Mouse (Mus musculus): ENCODE results near the gene BC029722. TPM values are rescaled to one million over a fixed set of nuclear protein-coding genes. Genes with fewer than 3 reads are reported as not detected.

The BC029722 gene
- polyA plus RNA-seq (2015; fragmentation: Nextera tagmentation; extraction: Ambion mirVana): 58.7 and 116 TPM in 2 replicates

DNA sequence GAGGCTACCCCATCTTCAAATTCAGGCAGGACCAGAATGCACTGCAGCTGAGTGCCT lies at the start of gene BC029722:
BC029722 (minus strand) TSS at position 35 of the 57 bp plus-strand sequence.

DNA sequence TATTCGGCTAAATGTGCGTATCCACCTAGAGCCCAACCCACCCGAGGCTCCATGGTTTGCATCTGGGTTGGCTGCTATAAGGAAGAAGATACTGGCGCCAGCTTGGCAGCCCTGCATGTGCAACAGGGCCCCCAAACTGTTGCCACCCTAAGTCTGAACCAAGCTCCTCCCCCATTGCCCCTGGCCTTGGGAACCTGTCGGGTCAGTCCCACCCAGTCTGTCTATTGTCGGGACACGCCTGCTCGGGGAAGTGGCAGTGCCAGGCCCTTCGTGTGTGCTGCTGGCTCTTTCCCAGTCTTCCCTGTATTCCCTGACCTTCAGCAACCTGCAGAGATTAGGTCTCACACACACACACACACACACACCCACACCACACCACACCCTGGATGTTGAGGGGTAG lies 15.5 kb upstream of the BC029722 start, which contains the start of gene Fam83c:
Fam83c (minus strand) TSS at position 123 of the 400 bp plus-strand sequence.

DNA sequence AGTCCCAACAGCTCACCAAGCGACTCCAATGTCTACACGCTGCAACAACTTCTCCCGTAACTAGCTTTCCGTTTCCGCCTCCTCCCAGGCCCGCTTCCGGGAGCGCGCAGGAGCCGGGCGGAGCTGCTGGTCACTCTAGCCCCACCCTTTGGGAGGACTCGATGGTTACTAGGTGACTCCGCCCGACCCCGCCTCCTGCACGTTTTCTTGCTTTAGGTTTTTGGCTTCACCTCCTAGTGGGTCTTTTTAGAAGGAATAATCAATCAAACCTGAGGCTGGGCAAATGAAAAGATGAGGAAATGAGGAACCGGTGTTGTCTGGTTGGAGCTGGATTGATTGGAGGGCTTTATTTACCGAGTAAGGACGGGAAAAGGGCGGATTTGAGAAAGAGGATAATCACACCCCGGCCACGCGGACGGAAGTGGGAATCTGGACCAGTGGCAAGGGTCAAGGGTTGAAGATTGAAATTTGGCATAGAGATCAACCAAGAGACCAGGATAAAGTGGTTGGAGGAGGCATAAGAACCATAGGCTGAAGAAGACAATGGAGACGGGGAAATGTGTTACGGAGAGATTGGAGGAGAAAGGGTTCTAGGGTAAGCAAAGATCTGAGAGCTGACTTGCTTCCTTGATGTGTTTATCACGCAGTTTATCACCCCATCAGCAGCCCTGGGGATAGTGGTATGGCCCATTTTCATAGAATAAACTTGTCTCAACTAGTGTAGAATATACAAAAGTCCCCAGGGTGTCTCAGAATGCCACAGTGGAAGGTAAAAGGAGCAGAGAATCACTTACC lies 7.6 kb upstream of the BC029722 start, which contains the start of gene Eif6:
Eif6 (minus strand) TSS at position 296 of the 795 bp plus-strand sequence.

DNA sequence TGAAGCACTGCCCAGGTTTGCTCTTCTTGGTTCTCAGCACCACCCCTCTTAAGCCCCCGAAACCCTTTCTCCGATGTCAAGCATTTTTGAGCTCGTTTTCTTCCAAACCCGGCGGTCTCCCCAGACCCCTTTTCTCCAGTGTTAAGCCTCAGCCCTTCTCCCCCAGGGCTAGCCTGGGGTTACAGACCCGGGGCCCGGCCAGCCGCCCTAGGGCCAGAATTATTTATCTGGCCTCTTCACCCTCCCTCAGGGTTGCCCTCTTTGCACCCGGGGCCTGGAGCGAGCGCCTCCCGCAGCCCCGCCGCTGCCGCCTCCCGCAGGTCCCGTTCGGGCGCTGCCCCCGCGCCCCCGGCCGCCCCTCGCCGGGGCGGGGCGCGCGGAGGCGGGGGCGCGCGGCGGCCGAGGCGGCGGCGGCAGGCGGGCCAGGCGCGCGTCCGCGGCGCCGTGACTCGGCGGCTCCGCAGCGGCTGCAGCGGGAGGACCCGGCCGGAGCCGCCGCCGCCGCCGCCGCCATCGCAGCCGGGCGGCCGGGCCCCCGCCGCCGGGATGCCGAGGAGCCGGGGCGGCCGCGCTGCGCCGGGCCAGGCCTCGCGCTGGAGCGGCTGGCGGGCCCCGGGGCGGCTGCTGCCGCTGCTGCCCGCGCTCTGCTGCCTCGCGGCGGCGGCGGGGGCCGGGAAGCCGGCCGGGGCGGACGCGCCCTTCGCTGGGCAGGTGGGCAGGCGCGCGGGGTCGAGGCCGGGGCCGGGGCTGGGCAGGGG lies 44.1 kb downstream of the BC029722 start, which contains the start of gene Mmp24:
Mmp24 (plus strand) TSS at position 416 of the 758 bp plus-strand sequence.

Other genes starting within 250 kb of the BC029722 start
- gene Gss, start 226.6 kb downstream of the BC029722 start, polyA plus RNA-seq (2015; fragmentation: Nextera tagmentation; extraction: Ambion mirVana): 26.0 and 43.9 TPM in 2 replicates
- gene Myh7b, start 208.2 kb downstream of the BC029722 start, polyA plus RNA-seq (2015; fragmentation: Nextera tagmentation; extraction: Ambion mirVana): 0.38 and 0.52 TPM in 2 replicates
- gene Trpc4ap, start 127.0 kb downstream of the BC029722 start, polyA plus RNA-seq (2015; fragmentation: Nextera tagmentation; extraction: Ambion mirVana): 89.8 and 124 TPM in 2 replicates
- gene Edem2, start 90.0 kb downstream of the BC029722 start, polyA plus RNA-seq (2015; fragmentation: Nextera tagmentation; extraction: Ambion mirVana): 30.0 and 59.7 TPM in 2 replicates
- gene Gm17581, start 83.6 kb downstream of the BC029722 start, polyA plus RNA-seq (2015; fragmentation: Nextera tagmentation; extraction: Ambion mirVana): not detected in 2 replicates
- gene Procr, start 68.3 kb downstream of the BC029722 start, polyA plus RNA-seq (2015; fragmentation: Nextera tagmentation; extraction: Ambion mirVana): 14.1 and 22.1 TPM in 2 replicates
- gene Mmp24, start 44.1 kb downstream of the BC029722 start, polyA plus RNA-seq (2015; fragmentation: Nextera tagmentation; extraction: Ambion mirVana): 1.3 and 1.5 TPM in 2 replicates
- 166 and 202 TPM in 2 replicates for gene Eif6, start 7.5 kb upstream of the BC029722 start, polyA plus RNA-seq (2015; fragmentation: Nextera tagmentation; extraction: Ambion mirVana)
- 0.05 and 0.12 TPM in 2 replicates for gene Fam83c, start 15.4 kb upstream of the BC029722 start, polyA plus RNA-seq (2015; fragmentation: Nextera tagmentation; extraction: Ambion mirVana)
- gene Uqcc1, start 110.9 kb upstream of the BC029722 start, polyA plus RNA-seq (2015; fragmentation: Nextera tagmentation; extraction: Ambion mirVana): 80.5 and 107 TPM in 2 replicates
- gene Gm15557, start 121.3 kb upstream of the BC029722 start, polyA plus RNA-seq (2015; fragmentation: Nextera tagmentation; extraction: Ambion mirVana): 0.19 and 0.97 TPM in 2 replicates
- 0.63 and 0.97 TPM in 2 replicates for gene Gdf5, start 125.9 kb upstream of the BC029722 start, polyA plus RNA-seq (2015; fragmentation: Nextera tagmentation; extraction: Ambion mirVana)
- gene Cep250, start 137.0 kb upstream of the BC029722 start, polyA plus RNA-seq (2015; fragmentation: Nextera tagmentation; extraction: Ambion mirVana): 5.5 and 9.7 TPM in 2 replicates
- 1.1 and 2.0 TPM in 2 replicates for gene 6430550D23Rik, start 188.6 kb upstream of the BC029722 start, polyA plus RNA-seq (2015; fragmentation: Nextera tagmentation; extraction: Ambion mirVana)
- gene Ergic3, start 188.6 kb upstream of the BC029722 start, polyA plus RNA-seq (2015; fragmentation: Nextera tagmentation; extraction: Ambion mirVana): 226 and 249 TPM in 2 replicates
- gene Fer1l4, start 233.5 kb upstream of the BC029722 start, polyA plus RNA-seq (2015; fragmentation: Nextera tagmentation; extraction: Ambion mirVana): 0.13 TPM in 1 of 2 replicates, not detected in the other
- gene Spag4, start 245.7 kb upstream of the BC029722 start, polyA plus RNA-seq (2015; fragmentation: Nextera tagmentation; extraction: Ambion mirVana): 2.7 and 4.2 TPM in 2 replicates